In the genomic region with DNA sequence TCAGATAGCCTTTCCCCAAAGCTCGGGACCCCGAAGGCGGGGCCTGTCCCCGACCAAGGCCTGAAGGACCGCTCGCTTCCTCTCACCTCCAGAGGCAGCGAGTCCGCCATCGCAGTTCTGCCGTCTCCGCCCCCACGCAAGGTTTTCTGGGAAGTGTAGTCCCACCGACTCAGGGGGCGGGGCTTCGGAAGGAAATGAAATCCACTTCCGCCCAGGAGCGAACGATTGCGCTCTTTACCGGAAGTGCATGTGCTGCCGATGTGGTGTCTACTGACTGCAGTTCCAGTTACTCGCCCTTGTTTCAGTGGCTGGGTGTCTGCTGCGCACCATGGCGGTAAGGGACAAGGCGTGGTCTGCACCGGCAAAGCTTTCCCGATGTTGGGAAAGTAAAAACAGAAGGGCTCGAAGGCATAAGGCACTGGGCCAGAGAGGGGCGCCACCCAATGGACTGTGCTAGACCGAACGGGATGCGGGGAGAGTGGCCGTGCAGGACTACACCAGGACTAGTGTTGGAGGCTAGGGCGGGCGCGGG, we compare ENCODE assay signal across 8 mouse cellular contexts. TPM values are rescaled to one million over a fixed set of nuclear protein-coding genes. Genes with fewer than 3 reads are reported as not detected.
DNase-seq lines count a peak whose midpoint lies in the region; ATAC-seq lines count a peak whose summit lies in the region.

Lrrc29 (minus strand) TSS at position 138 of the 532 bp plus-strand sequence.
Tmem208 (plus strand) TSS at position 214 of the 532 bp plus-strand sequence.

- peak within 1 kb of the TSS; percentile 86 for H3K27ac ChIP-seq in intestine, embryonic 15.5 days

- peaks cover 22% of the 10 kb centered on the region for H3K4me1 ChIP-seq in intestine, embryonic 15.5 days (replicated peaks)

- peak within 1 kb of the TSS; percentile 74 for H3K4me2 ChIP-seq in intestine, embryonic 15.5 days (replicated peaks)

- under 1% methylated on average over 36 of the region's 36 CpGs for WGBS in intestine, embryonic 15.5 days

- intact Hi-C loops in gastrocnemius, postnatal 36 days (cut with DNase I) = no loop called here
- intact Hi-C loops in left cerebral cortex, postnatal 25 days (cut with DNase I) = loop anchor here (2.0 kb wide), 1 partner anchor 23 kb away; the partner anchor contains the start of gene Slc9a5

- peaks cover 31% of the 10 kb centered on the region for H3K36me3 ChIP-seq in intestine, embryonic 15.5 days

- H3K27me3 ChIP-seq in intestine, embryonic 15.5 days (replicated peaks) = no peaks in the 10 kb centered on the region

- H3K4me3 ChIP-seq in intestine, embryonic 15.5 days (replicated peaks) = peak within 1 kb of the TSS; percentile 68

- peak; percentile 96 for DNase-seq in adrenal gland, adult 8-10 months
- peak; percentile 93 for DNase-seq in embryo, embryonic 11.5 days (ENCODE audit: low read depth, low spot score)
- DNase-seq in gastrocnemius, postnatal 36 days = peak; percentile 91 to 95
- DNase-seq in left cerebral cortex, postnatal 25 days (ENCODE audit: low spot score in 2 of 2) = peak; percentile 97 to 98
- peak; percentile 97 for DNase-seq in mesoderm, embryonic 11.5 days (ENCODE audit: low read depth, low spot score)
- peak; percentile 96 for DNase-seq in right cerebral cortex, postnatal 25 days
- DNase-seq in urinary bladder, postnatal 36 days (ENCODE audit: low spot score in 2 of 2) = peak; percentile 96

- H3K9me3 ChIP-seq in intestine, embryonic 15.5 days = no peaks in the 10 kb centered on the region

- peak within 1 kb of the TSS; percentile 79 for H3K9ac ChIP-seq in intestine, embryonic 15.5 days

- peak; percentile 94 for ATAC-seq in intestine, embryonic 15.5 days

RNA-seq across cellular contexts. Expression of gene Lrrc29, which starts in this region (rescaled TPM):
- total RNA-seq in adrenal gland, adult 8-10 months (2022) = 10 to 100 TPM in 2 of 4 experiments, 1 to 10 TPM in 2; 3.1 to 14.2 (median 8.5) TPM
- 1 to 10 TPM in 1 of 2 experiments, under 1 TPM in 1; 0.99 to 1.1 TPM for total RNA-seq in gastrocnemius, postnatal 36 days (2021)
- 1.3 and 2.3 TPM in 2 replicates for polyA plus RNA-seq in intestine, embryonic 15.5 days (2015; fragmentation: Nextera tagmentation; extraction: Ambion mirVana)
- total RNA-seq in left cerebral cortex, postnatal 25 days (2021) = 1 to 10 TPM; 5.1 to 5.2 TPM

RNA-seq across cellular contexts. Expression of gene Tmem208, which starts in this region (rescaled TPM):
- 10 to 100 TPM; 62.1 to 66.9 (median 65.1) TPM for total RNA-seq in adrenal gland, adult 8-10 months (2022)
- total RNA-seq in gastrocnemius, postnatal 36 days (2021) = 10 to 100 TPM; 18.5 to 20.1 TPM
- polyA plus RNA-seq in intestine, embryonic 15.5 days (2015; fragmentation: Nextera tagmentation; extraction: Ambion mirVana) = 128 and 151 TPM in 2 replicates
- total RNA-seq in left cerebral cortex, postnatal 25 days (2021) = 10 to 100 TPM; 39.8 to 41.7 TPM

Comparison
In these comparisons a context has a peak if more than half of its experiments do, and no peak if none do; other contexts are left out.
1. Peak in every context shown above with its lines: DNase-seq, ATAC-seq, H3K4me3 ChIP-seq and H3K27ac ChIP-seq.